8 mouse cellular contexts compared by ENCODE assay signal in the genomic region with DNA sequence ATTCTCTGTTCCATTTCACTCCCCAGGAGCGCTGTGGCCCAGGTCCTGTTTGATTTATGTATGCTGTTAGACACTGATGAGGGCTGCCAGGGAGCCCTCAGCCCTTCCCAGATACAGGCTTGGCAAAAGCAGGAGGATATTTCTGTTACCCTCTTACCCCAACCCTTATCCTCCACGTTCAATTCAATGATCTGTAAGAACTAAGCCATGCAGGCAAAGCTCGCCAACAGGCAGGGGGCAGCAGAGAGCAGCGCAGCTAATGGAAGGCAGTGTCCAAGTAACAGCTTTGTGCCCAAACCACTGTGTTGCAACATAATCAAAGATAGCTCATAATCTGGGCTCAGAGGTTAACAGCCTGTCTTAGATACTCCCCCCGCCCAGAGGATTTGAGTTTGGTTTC.
DNase-seq lines count a peak whose midpoint lies in the region.

No protein-coding gene starts in this region.

- peak; percentile 68 for DNase-seq in ES-CJ7 (ENCODE audit: low read depth, low spot score)
- DNase-seq in adrenal gland, adult 8-10 months = peak; percentile 74
- peak; percentile 71 for DNase-seq in embryo, embryonic 9.5 days (ENCODE audit: extremely low spot score)
- peak; percentile 77 for DNase-seq in heart, adult 8-10 months (ENCODE audit: low spot score)
- peak; percentile 67 for DNase-seq in layer of hippocampus, adult 9-10 months (ENCODE audit: low spot score)
- DNase-seq in lung, postnatal 4 days = peak; percentile 70 to 81
- DNase-seq in right cerebral cortex, postnatal 25 days = peak; percentile 70
- peak; percentile 49 for DNase-seq in yolk sac, embryonic 10.5 days (ENCODE audit: low spot score)

Comparison
In these comparisons a context has a peak if more than half of its experiments do, and no peak if none do; other contexts are left out.
1. Peak in every context shown above with its lines: DNase-seq.